Mouse (Mus musculus): ENCODE results near the gene Cmya5. TPM values are rescaled to one million over a fixed set of nuclear protein-coding genes. Genes with fewer than 3 reads are reported as not detected.
A peak's percentile ranks its signal among the peaks of the same experiment; 100 is the strongest.

Gene Cmya5
- total RNA-seq, 1 experiment from 2014 or later: 0.52 TPM

DNA sequence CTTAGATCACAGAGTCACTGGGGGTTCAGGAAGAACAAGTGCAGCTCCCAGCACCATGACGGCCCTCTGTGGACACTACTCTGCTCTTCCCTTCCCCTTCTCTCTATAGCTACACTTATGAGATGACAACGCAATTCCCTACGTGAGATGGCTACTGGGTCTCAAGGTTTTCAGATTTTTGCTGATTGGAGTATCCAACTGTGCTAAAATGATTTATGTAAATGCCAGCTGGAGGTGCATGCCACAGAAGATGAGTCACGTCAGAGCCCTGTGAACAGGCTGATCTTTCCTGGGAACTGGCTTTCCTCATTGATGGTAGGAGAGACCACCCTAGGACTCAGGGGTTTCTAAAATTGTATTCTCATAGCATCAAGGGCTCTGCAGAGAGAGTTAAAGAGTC lies 83.2 kb downstream of the Cmya5 start:
- DNase-seq: no peak

- no peak for DNase-seq
Observed at GRCm38 (mm10) chr13:93060437-93060836, 84.1 kb downstream of the Cmya5 start.

DNA sequence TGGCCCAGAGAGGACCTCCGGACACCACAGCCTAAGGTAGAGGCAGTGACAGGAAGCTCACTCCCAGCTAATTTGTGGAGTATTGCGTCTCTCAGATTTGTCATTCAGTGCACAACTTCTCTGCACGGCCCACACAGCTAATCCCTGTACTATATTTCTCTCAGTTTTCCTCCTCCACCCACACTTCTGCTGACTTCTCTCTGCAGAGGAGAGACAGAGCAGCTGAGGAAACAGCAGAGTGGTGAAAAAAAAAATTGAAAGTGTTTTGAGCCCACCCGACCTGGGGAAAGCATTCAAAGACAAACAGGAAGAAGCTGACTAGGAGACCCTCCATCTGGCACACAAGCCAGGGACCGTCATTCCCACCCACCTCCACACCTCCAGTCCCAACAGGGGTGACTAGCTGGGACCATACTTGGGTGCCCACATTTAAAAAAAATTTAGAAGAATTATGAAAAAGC lies 85.9 kb downstream of the Cmya5 start:
- no peak for DNase-seq

DNA sequence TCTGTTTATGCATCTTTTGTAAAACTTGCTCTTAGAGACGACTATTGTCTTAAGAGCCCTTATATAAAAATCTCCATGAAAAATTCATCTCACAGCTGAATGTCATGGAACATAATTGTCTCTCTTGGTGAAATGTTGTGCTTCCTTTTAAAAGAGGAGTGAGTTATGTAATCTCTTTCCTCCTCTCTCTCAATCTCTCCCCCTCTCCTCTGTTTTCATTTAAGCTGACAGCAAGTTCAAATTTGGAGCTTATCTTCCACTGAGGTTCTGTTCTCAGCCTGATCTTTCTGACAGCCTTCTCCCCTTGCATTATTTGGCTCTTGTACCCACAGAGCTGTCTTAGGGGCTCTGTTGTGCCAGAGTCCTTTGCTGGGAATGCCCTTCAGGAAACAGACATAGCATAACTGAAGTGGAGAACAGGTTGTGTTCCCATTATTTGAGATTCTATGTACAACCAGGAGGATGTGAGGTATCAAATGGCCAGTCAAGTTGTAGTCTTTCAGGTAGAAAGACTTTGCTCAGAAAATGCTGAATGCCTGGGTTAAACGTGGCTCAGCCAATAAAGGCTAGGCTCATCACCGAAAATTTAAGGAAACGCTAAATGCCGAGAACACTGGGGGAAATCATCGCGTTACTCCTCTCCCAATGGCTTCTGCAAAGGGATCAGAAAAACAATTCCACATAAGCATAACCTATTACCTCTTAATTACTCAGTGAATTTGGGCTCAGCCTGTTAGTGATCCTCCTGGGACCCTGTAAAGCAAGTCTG lies 86.8 kb downstream of the Cmya5 start:
- no peak for DNase-seq

- DNase-seq: no peak
Observed at GRCm38 (mm10) chr13:93056091-93056490, 88.4 kb downstream of the Cmya5 start.

DNA sequence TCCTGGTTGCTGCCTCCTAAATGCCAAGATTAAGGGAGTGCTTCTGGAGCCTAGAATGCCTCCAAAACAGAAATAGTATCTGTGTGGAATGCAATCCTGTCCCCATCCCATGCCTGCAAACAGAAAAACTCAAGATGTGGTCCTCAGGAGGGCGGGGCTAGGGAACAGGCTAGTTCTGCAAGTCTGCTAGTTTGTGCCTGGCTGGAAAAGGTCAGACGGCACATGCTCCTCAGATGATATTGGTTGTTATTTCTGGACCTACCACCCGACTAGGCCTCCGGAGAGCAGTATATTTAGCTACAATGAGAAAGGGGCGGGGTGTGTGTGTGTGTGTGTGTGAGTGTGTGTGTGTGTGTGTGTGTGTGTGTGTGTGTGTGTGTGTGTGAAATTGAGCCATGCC lies 93.0 kb downstream of the Cmya5 start:
- no peak for DNase-seq

DNA sequence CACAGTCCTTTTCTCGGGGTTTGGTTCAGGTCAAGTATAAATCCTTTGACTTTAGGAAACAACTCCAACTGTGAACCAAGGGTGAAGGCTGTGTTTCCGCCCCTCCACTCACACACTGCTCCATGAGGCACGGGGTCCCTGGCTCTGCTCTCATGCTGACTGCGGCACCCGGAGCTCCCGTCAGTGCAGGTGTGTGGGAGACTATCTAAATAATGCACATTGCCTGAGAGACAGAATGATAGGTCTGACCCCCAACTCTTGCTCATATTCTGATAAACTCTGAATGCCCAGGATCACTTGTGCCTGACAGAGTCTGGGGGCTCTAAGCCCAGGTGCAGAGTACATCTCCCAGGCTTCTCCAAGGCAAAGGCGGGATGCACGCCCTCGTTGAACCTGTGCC lies 103.5 kb downstream of the Cmya5 start:
- no peak for DNase-seq

GRCm38 (mm10) chr13:93036218-93036617 lies 108.3 kb downstream of the Cmya5 start:
- DNase-seq: no peak

GRCm38 (mm10) chr13:93029337-93029736 lies 115.2 kb downstream of the Cmya5 start:
- no peak for DNase-seq

- no peak for DNase-seq
Observed at GRCm38 (mm10) chr13:93024837-93025236, 119.7 kb downstream of the Cmya5 start.

- DNase-seq: no peak
Observed at GRCm38 (mm10) chr13:93022158-93022557, 122.4 kb downstream of the Cmya5 start.

GRCm38 (mm10) chr13:93012952-93013351 lies 131.6 kb downstream of the Cmya5 start:
- peak; percentile 13 for DNase-seq

GRCm38 (mm10) chr13:93011315-93011714 lies 133.2 kb downstream of the Cmya5 start:
- no peak for DNase-seq

- DNase-seq: no peak
Observed at GRCm38 (mm10) chr13:93010524-93010923, 134.0 kb downstream of the Cmya5 start.

DNA sequence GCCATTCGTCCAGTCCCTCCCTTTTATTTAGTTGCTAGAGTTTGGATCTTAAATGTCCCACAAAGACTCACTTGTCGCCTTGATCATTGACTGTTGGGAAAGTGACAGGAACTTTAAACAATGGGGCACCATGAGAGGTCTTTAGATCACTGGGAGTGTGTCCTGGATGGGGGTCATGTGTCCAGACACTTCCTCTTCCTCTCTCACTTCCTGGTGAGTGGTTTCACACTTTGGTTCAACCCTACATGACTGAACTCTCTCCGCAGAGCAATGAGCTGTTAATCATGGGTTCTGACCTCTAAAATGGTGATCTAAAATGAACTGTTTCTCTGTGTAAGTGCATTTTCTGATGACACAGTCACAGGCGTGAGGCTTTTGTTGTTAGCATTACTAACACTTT lies 137.4 kb downstream of the Cmya5 start:
- no peak for DNase-seq

DNA sequence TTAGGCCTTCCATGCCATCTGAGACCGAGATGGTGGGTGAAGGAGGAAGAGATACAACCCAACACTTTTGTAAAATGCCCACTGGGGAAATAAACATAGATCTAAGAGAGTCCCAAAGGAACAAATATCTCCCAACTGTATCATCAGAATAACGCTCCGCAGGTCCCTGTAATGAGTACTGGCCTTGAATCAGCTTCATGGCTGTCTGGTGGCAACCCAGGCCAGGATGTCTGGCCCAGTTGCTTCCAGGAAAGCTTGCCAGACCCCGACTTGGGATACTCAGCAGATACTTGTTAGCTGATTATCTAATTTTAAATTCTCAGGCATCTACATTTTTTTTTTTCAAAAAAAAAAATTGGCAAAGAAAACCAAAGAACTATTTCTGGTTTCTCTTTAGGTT lies 138.2 kb downstream of the Cmya5 start:
- DNase-seq: no peak

GRCm38 (mm10) chr13:93004003-93004402 lies 140.5 kb downstream of the Cmya5 start:
- DNase-seq: no peak

- no peak for DNase-seq
Observed at GRCm38 (mm10) chr13:93002456-93002855, 142.1 kb downstream of the Cmya5 start.

- DNase-seq: no peak
Observed at GRCm38 (mm10) chr13:93000640-93001351, 143.7 kb downstream of the Cmya5 start.

- no peak for DNase-seq
Observed at GRCm38 (mm10) chr13:92999860-93000259, 144.7 kb downstream of the Cmya5 start.

GRCm38 (mm10) chr13:92994743-92995142 lies 149.8 kb downstream of the Cmya5 start:
- no peak for DNase-seq

- DNase-seq: no peak
Observed at GRCm38 (mm10) chr13:92992823-92993222, 151.7 kb downstream of the Cmya5 start.

Data from adrenal gland, postnatal 25 days (tissue).